Mouse (Mus musculus): ENCODE measurements around the gene Dpep3.

DNA sequence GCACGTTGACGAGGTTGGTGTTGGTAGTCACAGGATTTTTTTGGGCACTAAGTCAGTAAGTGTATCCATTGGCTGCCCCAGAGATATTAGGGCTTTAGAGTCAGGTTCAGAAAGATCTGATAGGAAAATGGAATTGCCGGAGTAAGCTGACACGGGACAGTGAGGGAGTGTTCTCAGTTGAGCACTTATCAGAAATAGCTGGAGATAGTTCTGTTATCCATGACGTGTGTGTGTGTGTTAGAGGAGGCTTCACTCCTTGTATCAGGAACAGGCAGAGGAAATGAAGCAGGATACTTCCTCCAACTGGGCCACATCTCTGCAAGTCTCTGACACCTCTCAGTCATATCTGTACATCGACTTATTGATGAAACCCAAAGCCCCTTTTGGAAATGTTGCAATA, 37.1 kb upstream of the Dpep3 start:
- no peak for TF ChIP-seq CTCF (IDR thresholded peaks at IDR 0.05; ENCODE audit: insufficient read depth, low read length)
- TF ChIP-seq POLR2A (IDR thresholded peaks at IDR 0.05; ENCODE audit: borderline replicate concordance, extremely low read depth, low read depth, low read length) = no peak

Measured in lung, adult 2 months (tissue).